Mouse (Mus musculus) kidney, adult 2 months (tissue): Measurements from ENCODE around the gene Xrn1.

ENCODE experiments used
- CTCF ChIP-seq: fragments of 200-500 bp; conservative IDR thresholded peaks from 2 replicates; pipeline ENCODE4 v1.5.1; 2011; ENCODE audit warnings: low read depth, mild to moderate bottlenecking, control low read depth, low read length, moderate library complexity, mixed read lengths; ENCODE audit not compliant: insufficient read depth, insufficient read length
- POLR2A ChIP-seq: fragments of 200-500 bp; IDR thresholded peaks from one replicate; pipeline ENCODE4 v1.6.1; 2011; ENCODE audit warnings: low read depth, low read length, control low read depth

- TF ChIP-seq CTCF = no peak
- no peak for TF ChIP-seq POLR2A
Measured at GRCm38 (mm10) chr9:96102846-96103245, 148.3 kb downstream of the Xrn1 start.
